Mouse (Mus musculus) CH12.LX (cell line): Measurements from ENCODE around the gene Stard10. TPM values are rescaled to one million over a fixed set of nuclear protein-coding genes. Genes with fewer than 3 reads are reported as not detected.

ENCODE experiments used
- DNase-seq: peaks from one replicate; pipeline ENCODE4 v3.0.0-alpha.2; 2013; ENCODE audit errors: extremely low read depth
- H3K27ac ChIP-seq: 2 replicates; pipeline ENCODE4 v1.5.1; 2012; ENCODE audit warnings: low read depth, mild to moderate bottlenecking, control low read depth, moderate library complexity; ENCODE audit not compliant: insufficient read depth
- H3K27me3 ChIP-seq: replicated peaks from 2 replicates; pipeline ENCODE3; 2012; ENCODE audit warnings: inconsistent platforms
- H3K36me3 ChIP-seq, 2 experiments: replicated peaks in 1 of 2; 2 replicates each; pipeline versions ENCODE3 to v1.6.1; 2012; ENCODE audit warnings: inconsistent platforms in 1 of 2, low read length in 1 of 2, mild to moderate bottlenecking in 1 of 2, mixed read lengths in 1 of 2, moderate library complexity in 1 of 2; ENCODE audit not compliant: control insufficient read depth in 1 of 2, insufficient read depth in 1 of 2
- H3K4me1 ChIP-seq, 2 experiments: 2 replicates each; pipeline ENCODE4 v1.6.1; 2012; ENCODE audit warnings: inconsistent platforms in 1 of 2, moderate library complexity in 1 of 2; ENCODE audit not compliant: insufficient read depth in 2 of 2, control insufficient read depth in 1 of 2
- H3K4me2 ChIP-seq: 2 replicates; pipeline ENCODE4 v1.6.1; 2012; ENCODE audit warnings: low read depth, mild to moderate bottlenecking, control low read depth; ENCODE audit not compliant: poor library complexity, insufficient read depth, severe bottlenecking
- H3K4me3 ChIP-seq, 3 experiments: fragments of 150-350 bp in 1 of 3; sonication (generic) in 1 of 3; replicated peaks in 1 of 3; 2 replicates each; pipeline versions ENCODE3 to v1.5.1; 2011 to 2012; ENCODE audit warnings: low read depth in 2 of 3, low read length in 2 of 3, mild to moderate bottlenecking in 2 of 3, moderate library complexity in 2 of 3, control low read depth in 1 of 3, improper control_type of control experiment in 1 of 3, inconsistent platforms in 1 of 3, mixed read lengths in 1 of 3; ENCODE audit not compliant: poor library complexity in 1 of 3
- H3K79me2 ChIP-seq: replicated peaks from 2 replicates; pipeline ENCODE4 v1.6.1; 2012; ENCODE audit warnings: mild to moderate bottlenecking, moderate library complexity; ENCODE audit not compliant: control insufficient read depth, poor library complexity, insufficient read depth, severe bottlenecking; ENCODE audit errors: extremely low read depth
- H3K9ac ChIP-seq: 2 replicates; pipeline ENCODE4 v1.6.1; 2012; ENCODE audit warnings: low read depth, mild to moderate bottlenecking, control low read depth, moderate library complexity; ENCODE audit not compliant: insufficient read depth
- H3K9me3 ChIP-seq: replicated peaks from 2 replicates; pipeline ENCODE3; 2012; ENCODE audit warnings: low read length, inconsistent platforms, mixed read lengths
- BHLHE40 ChIP-seq: IDR thresholded peaks from 2 replicates; pipeline ENCODE4 v1.6.1; 2011; ENCODE audit warnings: mild to moderate bottlenecking, low read depth, low read length, improper control_type of control experiment
- CTCF ChIP-seq, 2 experiments: IDR thresholded peaks in 1 of 2; conservative IDR thresholded peaks in 1 of 2; 2 replicates each; pipeline ENCODE4 v1.5.1; 2011 to 2012; ENCODE audit warnings: low read depth in 2 of 2, low read length in 2 of 2, improper control_type of control experiment in 1 of 2, inconsistent platforms in 1 of 2, mild to moderate bottlenecking in 1 of 2, moderate library complexity in 1 of 2
- E2F4 ChIP-seq: IDR thresholded peaks from 2 replicates; pipeline ENCODE4 v1.6.1; 2011; ENCODE audit warnings: low read depth, low read length, improper control_type of control experiment; ENCODE audit not compliant: insufficient replicate concordance
- ELF1 ChIP-seq: IDR thresholded peaks from 2 replicates; pipeline ENCODE4 v1.6.1; 2014; ENCODE audit warnings: low read depth, mild to moderate bottlenecking, inconsistent platforms, low read length, improper control_type of control experiment
- EP300 ChIP-seq: IDR thresholded peaks from 2 replicates; pipeline ENCODE4 v1.6.1; 2011; ENCODE audit warnings: low read length, improper control_type of control experiment
- ETS1 ChIP-seq: conservative IDR thresholded peaks from 2 replicates; pipeline ENCODE4 v1.6.1; 2012; ENCODE audit warnings: low read depth, mild to moderate bottlenecking, inconsistent platforms, low read length, improper control_type of control experiment, moderate library complexity
- GABPA ChIP-seq: IDR thresholded peaks from 2 replicates; pipeline ENCODE4 v1.6.1; 2012; ENCODE audit warnings: low read depth, low read length, improper control_type of control experiment, inconsistent platforms; ENCODE audit not compliant: insufficient replicate concordance
- HCFC1 ChIP-seq: IDR thresholded peaks from 2 replicates; pipeline ENCODE4 v1.6.1; 2012; ENCODE audit warnings: low read depth, mild to moderate bottlenecking, inconsistent platforms, low read length, improper control_type of control experiment
- JUND ChIP-seq: conservative IDR thresholded peaks from 2 replicates; pipeline ENCODE4 v1.6.1; 2011; ENCODE audit warnings: low read depth, low read length, improper control_type of control experiment
- KAT2A ChIP-seq: IDR thresholded peaks from 2 replicates; pipeline ENCODE4 v1.6.1; 2012; ENCODE audit warnings: low read length, improper control_type of control experiment, inconsistent platforms; ENCODE audit not compliant: insufficient replicate concordance
- PAX5 ChIP-seq: IDR thresholded peaks from 2 replicates; pipeline ENCODE4 v1.6.1; 2012; ENCODE audit warnings: low read length, inconsistent platforms, mixed read lengths
- POLR2A ChIP-seq: IDR thresholded peaks from 2 replicates; pipeline ENCODE4 v1.6.1; 2011; ENCODE audit warnings: low read depth, mild to moderate bottlenecking, improper control_type of control experiment, low read length
- RCOR1 ChIP-seq: conservative IDR thresholded peaks from 2 replicates; pipeline ENCODE4 v1.6.1; 2012; ENCODE audit warnings: low read depth, mild to moderate bottlenecking, inconsistent platforms, low read length, improper control_type of control experiment
- SMC3 ChIP-seq: IDR thresholded peaks from 2 replicates; pipeline ENCODE4 v1.6.1; 2011; ENCODE audit warnings: low read depth, low read length, improper control_type of control experiment
- TBP ChIP-seq: conservative IDR thresholded peaks from 2 replicates; pipeline ENCODE4 v1.6.1; 2011; ENCODE audit warnings: low read depth, low read length, improper control_type of control experiment
- TCF12 ChIP-seq: IDR thresholded peaks from 2 replicates; pipeline ENCODE4 v1.6.1; 2014; ENCODE audit warnings: low read depth, mild to moderate bottlenecking, inconsistent platforms, low read length, improper control_type of control experiment
- UBTF ChIP-seq: IDR thresholded peaks from 2 replicates; pipeline ENCODE4 v1.6.1; 2012; ENCODE audit warnings: low read depth, mild to moderate bottlenecking, inconsistent platforms, low read length, improper control_type of control experiment, moderate library complexity
- ZC3H11A ChIP-seq: IDR thresholded peaks from 2 replicates; pipeline ENCODE4 v1.6.1; 2012; ENCODE audit warnings: low read depth, mild to moderate bottlenecking, inconsistent platforms, low read length, improper control_type of control experiment
- ZKSCAN1 ChIP-seq: IDR thresholded peaks from 2 replicates; pipeline ENCODE4 v1.6.1; 2012; ENCODE audit warnings: low read depth, inconsistent platforms, low read length, improper control_type of control experiment, borderline replicate concordance
- ZNF384 ChIP-seq: IDR thresholded peaks from 2 replicates; pipeline ENCODE4 v1.6.1; 2012; ENCODE audit warnings: low read depth, low read length, improper control_type of control experiment, inconsistent platforms
- dilution Hi-C: fragments of 300-500 bp; cut with MboI; formaldehyde crosslinking; loops from 2 replicates; pipeline ENCODE4 v1.14.3; 2020; ENCODE audit warnings: low sequenced_read_pairs; ENCODE audit not compliant: extremely low pct_unique_long_range_greater_than_20kb, extremely low pct_ligation_motif_present
- in situ Hi-C: fragments of 300-500 bp; cut with MboI; formaldehyde crosslinking; loops from 3 replicates; pipeline ENCODE4 v1.14.3; 2019; ENCODE audit warnings: low sequenced_read_pairs, low pct_ligation_motif_present, low pct_unique_long_range_greater_than_20kb, mixed read lengths
- polyA plus RNA-seq: library from polyadenylated mRNA; unstranded; fragments of >175 nt; gene quantifications from 2 replicates; pipeline ENCODE4 v1.2.1, GENCODE M21; 2012; ENCODE audit warnings: low read depth; ENCODE audit not compliant: insufficient read length
- total RNA-seq, 2 experiments: library from RNA; depleted of rRNA; stranded (reverse); fragments of 300-350 nt in 1 of 2; fragments of >200 nt in 1 of 2; gene quantifications; 2 replicates each; pipeline ENCODE4 v1.2.3; 2012 to 2014

Stard10 gene
- total and polyA plus RNA-seq, 3 experiments = 2.4 to 12.7 (median 6.7) TPM

DNA sequence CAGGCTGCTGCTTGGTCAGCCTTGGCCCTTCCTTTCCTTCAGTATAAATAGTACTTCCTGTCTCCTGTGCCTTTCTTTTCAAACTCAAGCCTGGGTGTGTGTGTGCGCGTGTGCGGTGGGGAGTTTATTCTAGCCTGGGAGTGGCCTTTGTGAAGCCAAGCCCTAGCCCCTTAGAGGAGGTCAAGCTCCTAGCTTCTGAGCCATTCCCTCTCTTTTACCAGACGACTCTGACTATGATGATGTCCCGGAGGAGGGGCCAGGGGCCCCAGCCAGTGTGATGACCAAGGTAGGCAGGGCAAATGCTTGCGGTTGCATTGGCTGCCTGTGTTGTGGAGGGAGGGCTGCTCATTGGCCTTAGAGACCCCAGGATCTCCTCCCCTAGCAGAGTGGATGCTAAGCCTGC is 68.4 kb downstream of the Stard10 start:
- in situ Hi-C loops (no loop called here), dilution Hi-C loops (no loop called here)
- H3K27ac ChIP-seq = no peak overlapping the region
- H3K27me3 ChIP-seq = no peaks in the 10 kb centered on the region
- H3K4me3 ChIP-seq = no peak overlapping the region
- H3K4me2 ChIP-seq = no peak overlapping the region
- DNase-seq = no peak
- H3K4me1 ChIP-seq = peaks cover 35 to 53% of the 10 kb centered on the region in 2 experiments
- H3K36me3 ChIP-seq = peaks cover 43 to 87% of the 10 kb centered on the region in 2 experiments
- TF ChIP-seq ZKSCAN1 = no peak
- no peak for TF ChIP-seq EP300
- no peak for TF ChIP-seq ZC3H11A
- TF ChIP-seq SMC3 = no peak
- no peak for TF ChIP-seq POLR2A
- TF ChIP-seq HCFC1 = no peak
- no peak for TF ChIP-seq E2F4
- TF ChIP-seq TBP = no peak
- no peak for TF ChIP-seq ZNF384
- TF ChIP-seq CTCF (conservative IDR thresholded peaks at IDR 0.05 in 1 of 2, IDR thresholded peaks at IDR 0.05 in 1 of 2; ENCODE audit: low read depth in 2 of 2, low read length in 2 of 2) = no peak
- TF ChIP-seq BHLHE40 = no peak
- TF ChIP-seq RCOR1 = no peak
- TF ChIP-seq KAT2A = no peak
- TF ChIP-seq JUND = no peak
- TF ChIP-seq PAX5 = no peak
- no peak for TF ChIP-seq ETS1
- TF ChIP-seq GABPA = no peak
- TF ChIP-seq ELF1 = no peak
- H3K9ac ChIP-seq = no peak overlapping the region
- H3K9me3 ChIP-seq = no peaks in the 10 kb centered on the region
- no peaks in the 10 kb centered on the region; the same call in 1 of the 2 replicates for H3K79me2 ChIP-seq

DNA sequence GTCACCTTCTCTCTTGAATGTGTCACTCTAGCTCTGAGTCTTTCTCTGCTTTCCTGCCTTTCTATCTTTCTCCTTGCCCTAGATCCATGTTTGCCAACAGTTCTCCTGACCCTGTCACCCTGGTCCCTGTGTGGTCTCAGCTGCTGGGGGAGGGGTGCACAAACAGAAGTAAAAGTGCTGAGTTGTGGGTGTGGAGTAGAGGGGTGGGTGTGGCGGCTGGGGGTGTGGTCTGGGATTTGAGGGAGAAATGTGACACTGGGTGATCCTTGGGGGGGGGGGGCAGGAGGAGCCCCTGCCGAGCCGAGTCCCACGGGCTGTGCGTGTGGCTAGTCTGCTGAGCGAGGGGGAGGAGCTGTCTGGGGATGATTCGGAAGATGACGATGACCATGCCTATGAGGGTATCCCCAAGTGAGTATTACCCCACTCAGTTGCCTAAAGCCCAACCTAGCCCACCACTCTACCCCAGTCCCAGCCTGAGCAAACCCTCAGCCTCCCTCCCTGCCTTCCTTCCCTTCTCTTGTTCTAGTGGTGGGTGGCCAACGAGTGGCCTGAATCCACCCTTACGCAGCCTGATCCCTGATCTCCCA is 69.1 kb downstream of the Stard10 start:
- TF ChIP-seq ZC3H11A (no peak), TCF12 (no peak), CTCF (conservative IDR thresholded peaks at IDR 0.05 in 1 of 2, IDR thresholded peaks at IDR 0.05 in 1 of 2; ENCODE audit: low read depth in 2 of 2, low read length in 2 of 2) (no peak), UBTF (no peak)
- TF ChIP-seq, all 38 proteins: peak for 0
- Histone ChIP-seq H3K4me3 (no peak overlapping the region), H3K4me1 (peaks cover 35 to 48% of the 10 kb centered on the region in 2 experiments), H3K27me3 (no peaks in the 10 kb centered on the region), H3K4me2 (no peak overlapping the region), H3K9ac (no peak overlapping the region), H3K79me2 (no peaks in the 10 kb centered on the region), H3K27ac (no peak overlapping the region), H3K9me3 (no peaks in the 10 kb centered on the region), H3K36me3 (peaks cover 49 to 91% of the 10 kb centered on the region in 2 experiments)
- dilution Hi-C loops = no loop called here
- in situ Hi-C loops = no loop called here
- no peak for DNase-seq
